9 mouse cellular contexts compared by ENCODE assay signal in the genomic region with DNA sequence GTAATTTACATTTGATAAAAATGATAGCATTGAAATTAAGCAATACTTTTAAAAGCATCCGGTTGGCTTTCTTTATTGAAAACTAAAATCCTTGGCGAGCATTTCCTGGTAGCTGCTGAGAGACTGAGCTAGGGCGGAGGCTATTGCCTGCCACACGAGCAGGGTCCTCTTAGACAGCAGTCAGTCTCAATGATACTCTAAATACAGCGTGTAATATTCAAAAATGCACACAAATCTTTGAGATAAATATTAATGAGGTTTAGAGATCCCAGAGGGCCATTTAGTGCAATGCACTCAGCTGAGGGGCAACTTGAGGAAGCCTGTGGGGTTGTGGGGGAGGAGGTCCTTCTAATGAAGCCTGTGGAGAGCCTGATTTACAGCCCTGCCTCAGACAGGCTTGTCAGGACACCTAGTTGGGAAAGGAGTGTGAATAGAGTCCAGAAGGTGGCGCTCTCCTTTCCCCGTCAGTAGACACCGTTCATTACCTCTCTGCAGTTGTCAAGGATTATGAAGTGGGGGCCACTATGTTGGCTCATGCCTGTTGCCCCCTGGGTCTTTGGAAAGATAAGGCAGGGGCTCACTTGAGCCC. TPM values are rescaled to one million over a fixed set of nuclear protein-coding genes. Genes with fewer than 3 reads are reported as not detected.
A peak's percentile ranks its signal among the peaks of the same experiment; 100 is the strongest.
DNase-seq lines count a peak whose midpoint lies in the region; ATAC-seq and TF ChIP-seq lines count a peak whose summit lies in the region.
"Had no signal": no experiment of that assay in that cellular context is flagged by ENCODE, and none has a peak within 500 bp of the region (broad histone marks: within the 10 kb centered on the region; RNA-seq: fewer than 3 reads in every experiment).

No protein-coding gene starts in this region.

- TF ChIP-seq CTCF in C2C12 (IDR thresholded peaks at IDR 0.05; ENCODE audit: control insufficient read depth, insufficient read depth, insufficient read length) = no peak

- no peak overlapping the region for H3ac ChIP-seq in C2C12 (ENCODE audit: control insufficient read depth, insufficient read length, low read depth)

- H3K79me3 ChIP-seq in C2C12 (ENCODE audit: low read depth) = no peaks in the 10 kb centered on the region

- peaks cover 4% of the 10 kb centered on the region; the same call in 1 of the 2 replicates for H3K27me3 ChIP-seq in hindbrain, embryonic 10.5 days (ENCODE audit: insufficient read depth, poor library complexity, severe bottlenecking)
- H3K27me3 ChIP-seq in hindbrain, embryonic 16.5 days (replicated peaks; ENCODE audit: control insufficient read depth, insufficient read depth, low read length) = no peaks in the 10 kb centered on the region
- no peaks in the 10 kb centered on the region for H3K27me3 ChIP-seq in C2C12 (ENCODE audit: control insufficient read depth, insufficient read depth, insufficient read length)

- H3K36me3 ChIP-seq in hindbrain, embryonic 10.5 days = no peaks in the 10 kb centered on the region
- no peaks in the 10 kb centered on the region for H3K36me3 ChIP-seq in hindbrain, embryonic 16.5 days (ENCODE audit: control insufficient read depth, insufficient read depth, low read length)
- no peaks in the 10 kb centered on the region for H3K36me3 ChIP-seq in C2C12 (ENCODE audit: control insufficient read depth, insufficient read depth)
- H3K36me3 ChIP-seq: liver, embryonic 13.5 days had no signal

- no peaks in the 10 kb centered on the region for H3K79me2 ChIP-seq in C2C12 (ENCODE audit: control insufficient read depth, insufficient read depth)

- H3K9ac ChIP-seq in hindbrain, embryonic 16.5 days (ENCODE audit: low read depth, low read length) = no peak overlapping the region
- H3K9ac ChIP-seq: liver, embryonic 13.5 days had no signal

- 42% methylated on average over 8 of the region's 8 CpGs for WGBS in hindbrain, embryonic 10.5 days
- 37% methylated on average over 8 of the region's 8 CpGs for WGBS in hindbrain, embryonic 16.5 days

- DNase-seq in hindbrain, embryonic 10.5 days (ENCODE audit: low spot score) = peak; percentile 20
- DNase-seq in c-Kit-positive CD71-negative TER-119-negative erythroid progenitor cells, embryonic 14.5 days (ENCODE audit: low read depth) = peak; percentile 32
- peak; percentile 34 for DNase-seq in lung, postnatal 10 days
- DNase-seq in urinary bladder, postnatal 4 days (ENCODE audit: low spot score in 2 of 2) = no peak
- DNase-seq in left cerebral cortex, adult 11 months (ENCODE audit: low spot score) = no peak
- DNase-seq: liver, embryonic 13.5 days had no signal

- H3K4me1 ChIP-seq in hindbrain, embryonic 10.5 days (replicated peaks) = no peaks in the 10 kb centered on the region; the same call in 1 of the 2 replicates
- H3K4me1 ChIP-seq in hindbrain, embryonic 16.5 days (ENCODE audit: control insufficient read depth, insufficient read depth, low read depth, low read length) = no peaks in the 10 kb centered on the region
- H3K4me1 ChIP-seq: liver, embryonic 13.5 days had no signal

- no peak for ATAC-seq in hindbrain, embryonic 16.5 days
- no peak for ATAC-seq in cerebellum, adult (ENCODE audit: insufficient number of reproducible peaks, low FRiP score, low TSS enrichment)

- no peak overlapping the region for H3K4me3 ChIP-seq in hindbrain, embryonic 10.5 days
- no peak overlapping the region for H3K4me3 ChIP-seq in hindbrain, embryonic 16.5 days (ENCODE audit: low read length)
- no peak overlapping the region for H3K4me3 ChIP-seq in C2C12 (ENCODE audit: insufficient read depth, poor library complexity, severe bottlenecking)
- H3K4me3 ChIP-seq: liver, embryonic 13.5 days had no signal

- no peak overlapping the region for H3K4me2 ChIP-seq in hindbrain, embryonic 16.5 days (ENCODE audit: low read length)
- H3K4me2 ChIP-seq: liver, embryonic 13.5 days had no signal

- no peaks in the 10 kb centered on the region for H3K9me3 ChIP-seq in hindbrain, embryonic 10.5 days
- no peaks in the 10 kb centered on the region for H3K9me3 ChIP-seq in hindbrain, embryonic 16.5 days (ENCODE audit: control insufficient read depth, low read length)
- H3K9me3 ChIP-seq: liver, embryonic 13.5 days had no signal

- H3K27ac ChIP-seq in hindbrain, embryonic 10.5 days = no peak overlapping the region
- no peak overlapping the region for H3K27ac ChIP-seq in hindbrain, embryonic 16.5 days (ENCODE audit: low read depth, low read length)
- H3K27ac ChIP-seq: liver, embryonic 13.5 days had no signal

TF ChIP-seq in C2C12, 6 proteins besides CTCF, POLR2A, EP300 and RAD21:
- TF ChIP-seq MYOD1 (IDR thresholded peaks at IDR 0.05; ENCODE audit: control insufficient read depth, insufficient read length, low read depth) (no peak), CEBPB (IDR thresholded peaks at IDR 0.05; ENCODE audit: low read depth) (peak; percentile 56), MAX (IDR thresholded peaks at IDR 0.05) (no peak)

RNA-seq across cellular contexts. Expression of a gene that starts 6.6 kb away (rescaled TPM):
- 1.3 TPM in 1 of 2 replicates, not detected in the other for polyA plus RNA-seq in hindbrain, embryonic 10.5 days (2016; fragmentation: Nextera tagmentation; extraction: Ambion mirVana)
- 0.73 and 1.0 TPM in 2 replicates for polyA plus RNA-seq in hindbrain, embryonic 16.5 days (2015; fragmentation: Nextera tagmentation; extraction: Ambion mirVana)
- polyA plus RNA-seq in C2C12 (2012; fragmentation: generic; extraction: Trizol) = not detected
- polyA plus RNA-seq: liver, embryonic 13.5 days had no signal

RNA-seq across cellular contexts. Expression of a gene that starts 7.5 kb away (rescaled TPM):
- 10.9 and 16.0 TPM in 2 replicates for polyA plus RNA-seq in hindbrain, embryonic 10.5 days (2016; fragmentation: Nextera tagmentation; extraction: Ambion mirVana)
- polyA plus RNA-seq in hindbrain, embryonic 16.5 days (2015; fragmentation: Nextera tagmentation; extraction: Ambion mirVana) = 53.1 and 53.4 TPM in 2 replicates
- 25.1 TPM for polyA plus RNA-seq in C2C12 (2012; fragmentation: generic; extraction: Trizol)

Comparison
In these comparisons a context has a peak if more than half of its experiments do, and no peak if none do; other contexts are left out.
1. DNase-seq: peak in hindbrain, embryonic 10.5 days (single experiment), c-Kit-positive CD71-negative TER-119-negative erythroid progenitor cells, embryonic 14.5 days (single experiment) and lung, postnatal 10 days (single experiment); none in urinary bladder, postnatal 4 days (0 of 2) and left cerebral cortex, adult 11 months (single experiment).